In genomic region chr8:105318662-105319190, GRCm38 (mm10) we compare ENCODE assay signal across 25 mouse cellular contexts. TPM values are rescaled to one million over a fixed set of nuclear protein-coding genes. Genes with fewer than 3 reads are reported as not detected.
DNase-seq lines count a peak whose midpoint lies in the region; ATAC-seq lines count a peak whose summit lies in the region.
"Had no signal": no experiment of that assay in that cellular context is flagged by ENCODE, and none has a peak within 500 bp of the region (broad histone marks: within the 10 kb centered on the region; RNA-seq: fewer than 3 reads in every experiment).

No protein-coding gene starts in this region.

- peaks cover 15% of the 10 kb centered on the region for H3K36me3 ChIP-seq in liver, embryonic 11.5 days (ENCODE audit: control insufficient read depth, insufficient read depth, low read length)
- peaks cover 78% of the 10 kb centered on the region for H3K36me3 ChIP-seq in liver, embryonic 15.5 days (replicated peaks)
- peaks cover 26% of the 10 kb centered on the region for H3K36me3 ChIP-seq in lung, embryonic 15.5 days

- no peak overlapping the region for H3K4me2 ChIP-seq in liver, embryonic 11.5 days
- H3K4me2 ChIP-seq in liver, embryonic 15.5 days: no peak overlapping the region
- no peak overlapping the region for H3K4me2 ChIP-seq in lung, embryonic 15.5 days
- H3K4me2 ChIP-seq: embryonic facial prominence, embryonic 13.5 days; hindbrain, embryonic 14.5 days; midbrain, embryonic 12.5 days; neural tube, embryonic 12.5 days had no signal

- H3K9me3 ChIP-seq in liver, embryonic 11.5 days (ENCODE audit: control insufficient read depth, low read length): no peaks in the 10 kb centered on the region
- no peaks in the 10 kb centered on the region for H3K9me3 ChIP-seq in liver, embryonic 15.5 days (replicated peaks)
- H3K9me3 ChIP-seq in lung, embryonic 15.5 days: no peaks in the 10 kb centered on the region
- H3K9me3 ChIP-seq: embryonic facial prominence, embryonic 13.5 days; limb, embryonic 10.5 days; midbrain, embryonic 12.5 days; neural tube, embryonic 12.5 days had no signal

- 78% methylated on average over 11 of the region's 11 CpGs for WGBS in liver, embryonic 11.5 days
- WGBS in liver, embryonic 15.5 days (ENCODE audit: insufficient replicate concordance): 74% methylated on average over 11 of the region's 11 CpGs
- WGBS in lung, embryonic 15.5 days: 68% methylated on average over 11 of the region's 11 CpGs

- ATAC-seq in liver, embryonic 11.5 days (replicated peaks; ENCODE audit: low FRiP score): no peak
- ATAC-seq in liver, embryonic 15.5 days (ENCODE audit: insufficient read depth): no peak
- peak; percentile 23; the same call in 1 of the 2 replicates for ATAC-seq in lung, embryonic 15.5 days (ENCODE audit: borderline replicate concordance, extremely low read depth, low FRiP score, low TSS enrichment)
- ATAC-seq: forebrain, embryonic 14.5 days had no signal

- no peak for DNase-seq in liver, embryonic 11.5 days (ENCODE audit: low spot score)
- DNase-seq in liver: no peak
- DNase-seq in lung, postnatal 36 days: peak; percentile 78
- DNase-seq in spleen, postnatal 36 days (ENCODE audit: low spot score in 2 of 2): no peak
- no peak for DNase-seq in ovary, adult 18-20 months (ENCODE audit: low spot score)
- DNase-seq: adrenal gland, postnatal 14 days; cerebellum, adult 8-10 months; cerebellum, postnatal 36 days; embryo, embryonic 11 days; gastrocnemius, postnatal 36 days; heart, adult 2 months; heart, postnatal 36 days; kidney, adult 2 months; kidney, postnatal 10 days; retina, postnatal 1 day; thymus, postnatal 36 days had no signal

- H3K27me3 ChIP-seq in liver, embryonic 11.5 days (replicated peaks; ENCODE audit: control insufficient read depth, insufficient read depth, low read length): no peaks in the 10 kb centered on the region
- H3K27me3 ChIP-seq in liver, embryonic 15.5 days: no peaks in the 10 kb centered on the region
- no peaks in the 10 kb centered on the region for H3K27me3 ChIP-seq in lung, embryonic 15.5 days
- H3K27me3 ChIP-seq: embryonic facial prominence, embryonic 13.5 days; midbrain, embryonic 12.5 days; neural tube, embryonic 12.5 days had no signal

- H3K9ac ChIP-seq in liver, embryonic 11.5 days (ENCODE audit: low read depth, low read length): no peak overlapping the region
- H3K9ac ChIP-seq in liver, embryonic 15.5 days: no peak overlapping the region
- H3K9ac ChIP-seq in lung, embryonic 15.5 days: no peak overlapping the region
- H3K9ac ChIP-seq: embryonic facial prominence, embryonic 13.5 days; midbrain, embryonic 12.5 days; neural tube, embryonic 12.5 days had no signal

- peaks cover 30% of the 10 kb centered on the region for H3K4me1 ChIP-seq in liver, embryonic 11.5 days (replicated peaks; ENCODE audit: control insufficient read depth, insufficient read depth, low read length)
- peaks cover 74% of the 10 kb centered on the region for H3K4me1 ChIP-seq in liver, embryonic 15.5 days (replicated peaks)
- H3K4me1 ChIP-seq in lung, embryonic 15.5 days: 0 out of 2 replicates have a peak, but pooled peaks cover 11% of the 10 kb centered on the region
- H3K4me1 ChIP-seq: embryonic facial prominence, embryonic 13.5 days; limb, embryonic 10.5 days; midbrain, embryonic 12.5 days; neural tube, embryonic 12.5 days had no signal

- 0 out of 2 replicates have a peak overlapping the region, but pooled peaks have one; percentile 38 for H3K27ac ChIP-seq in liver, embryonic 11.5 days (ENCODE audit: low read depth, low read length)
- H3K27ac ChIP-seq in liver, embryonic 15.5 days (replicated peaks): peak overlapping the region; percentile 54; the same call in 1 of the 2 replicates
- peak overlapping the region; percentile 67 for H3K27ac ChIP-seq in lung, embryonic 15.5 days
- H3K27ac ChIP-seq: embryonic facial prominence, embryonic 13.5 days; hindbrain, embryonic 14.5 days; limb, embryonic 10.5 days; midbrain, embryonic 12.5 days; neural tube, embryonic 12.5 days had no signal

- no peak overlapping the region for H3K4me3 ChIP-seq in liver, embryonic 11.5 days (ENCODE audit: low read depth, low read length)
- no peak overlapping the region for H3K4me3 ChIP-seq in liver, embryonic 15.5 days (replicated peaks)
- no peak overlapping the region for H3K4me3 ChIP-seq in lung, embryonic 15.5 days
- H3K4me3 ChIP-seq: embryonic facial prominence, embryonic 13.5 days; erythroblast, embryonic 14.5 days; heart, adult 2 months; limb, embryonic 10.5 days; midbrain, embryonic 12.5 days; neural tube, embryonic 12.5 days had no signal

RNA-seq across cellular contexts. Expression of gene Lrrc29, which starts 7.4 kb away (rescaled TPM):
- polyA plus RNA-seq in liver, embryonic 11.5 days (2014; fragmentation: Nextera tagmentation; extraction: Ambion mirVana): 5.7 and 6.2 TPM in 2 replicates
- 10.4 and 11.8 TPM in 2 replicates for polyA plus RNA-seq in liver, embryonic 15.5 days (2015; fragmentation: Nextera tagmentation; extraction: Ambion mirVana)
- 1.6 and 2.8 TPM in 2 replicates for polyA plus RNA-seq in lung, embryonic 15.5 days (2015; fragmentation: Nextera tagmentation; extraction: Ambion mirVana)

RNA-seq across cellular contexts. Expression of gene Tmem208, which starts 7.4 kb away (rescaled TPM):
- polyA plus RNA-seq in liver, embryonic 11.5 days (2014; fragmentation: Nextera tagmentation; extraction: Ambion mirVana): 138 and 142 TPM in 2 replicates
- 91.2 and 91.8 TPM in 2 replicates for polyA plus RNA-seq in liver, embryonic 15.5 days (2015; fragmentation: Nextera tagmentation; extraction: Ambion mirVana)
- polyA plus RNA-seq in lung, embryonic 15.5 days (2015; fragmentation: Nextera tagmentation; extraction: Ambion mirVana): 110 and 116 TPM in 2 replicates

RNA-seq across cellular contexts. Expression of gene Elmo3, which starts 13.3 kb away (rescaled TPM):
- polyA plus RNA-seq in liver, embryonic 11.5 days (2014; fragmentation: Nextera tagmentation; extraction: Ambion mirVana): 2.6 and 3.0 TPM in 2 replicates
- 3.4 and 4.4 TPM in 2 replicates for polyA plus RNA-seq in liver, embryonic 15.5 days (2015; fragmentation: Nextera tagmentation; extraction: Ambion mirVana)
- polyA plus RNA-seq in lung, embryonic 15.5 days (2015; fragmentation: Nextera tagmentation; extraction: Ambion mirVana): 10.1 and 12.1 TPM in 2 replicates

RNA-seq across cellular contexts. Expression of gene E2f4, which starts 21.3 kb away (rescaled TPM):
- polyA plus RNA-seq in liver, embryonic 11.5 days (2014; fragmentation: Nextera tagmentation; extraction: Ambion mirVana): 266 and 301 TPM in 2 replicates
- polyA plus RNA-seq in liver, embryonic 15.5 days (2015; fragmentation: Nextera tagmentation; extraction: Ambion mirVana): 197 and 211 TPM in 2 replicates
- polyA plus RNA-seq in lung, embryonic 15.5 days (2015; fragmentation: Nextera tagmentation; extraction: Ambion mirVana): 76.4 and 77.3 TPM in 2 replicates

RNA-seq across cellular contexts. Expression of gene Exoc3l, which starts 22.8 kb away (rescaled TPM):
- polyA plus RNA-seq in liver, embryonic 11.5 days (2014; fragmentation: Nextera tagmentation; extraction: Ambion mirVana): 13.7 and 19.6 TPM in 2 replicates
- 6.0 and 6.7 TPM in 2 replicates for polyA plus RNA-seq in liver, embryonic 15.5 days (2015; fragmentation: Nextera tagmentation; extraction: Ambion mirVana)
- 30.3 and 32.9 TPM in 2 replicates for polyA plus RNA-seq in lung, embryonic 15.5 days (2015; fragmentation: Nextera tagmentation; extraction: Ambion mirVana)
